Mouse (Mus musculus) C2C12 (cell line): ENCODE measurements at regions not wholly inside any gene's neighbourhood (a gene's known extent, or its start where the extent isn't known, plus 50 kb on each side); places are given as distances from the start of the nearest gene placed in this dataset.

Source experiments
- H3K27me3 ChIP-seq: one replicate; pipeline ENCODE4 v1.6.1; 2011; ENCODE audit not compliant: control insufficient read depth, insufficient read depth, insufficient read length
- H3K36me3 ChIP-seq: one replicate; pipeline ENCODE4 v1.6.1; 2011; ENCODE audit not compliant: control insufficient read depth, insufficient read depth
- H3K4me3 ChIP-seq: one replicate; pipeline ENCODE4 v1.5.1; 2011; ENCODE audit warnings: mild to moderate bottlenecking, control low read depth; ENCODE audit not compliant: poor library complexity, insufficient read depth, severe bottlenecking
- H3K79me2 ChIP-seq: one replicate; pipeline ENCODE4 v1.6.1; 2011; ENCODE audit not compliant: control insufficient read depth, insufficient read depth
- H3K79me3 ChIP-seq: one replicate; pipeline ENCODE4 v1.6.1; 2011; ENCODE audit warnings: low read depth, control low read depth
- H3ac ChIP-seq: one replicate; pipeline ENCODE3; 2011; ENCODE audit warnings: low read depth; ENCODE audit not compliant: control insufficient read depth, insufficient read length
- CEBPB ChIP-seq: IDR thresholded peaks from one replicate; pipeline ENCODE4 v1.6.1; 2011; ENCODE audit warnings: low read depth, mild to moderate bottlenecking, control low read depth, moderate library complexity
- CTCF ChIP-seq: IDR thresholded peaks from one replicate; pipeline ENCODE4 v1.5.1; 2011; ENCODE audit not compliant: control insufficient read depth, insufficient read depth, insufficient read length
- FOSL1 ChIP-seq: IDR thresholded peaks from one replicate; pipeline ENCODE4 v1.8.0; 2011; ENCODE audit warnings: mild to moderate bottlenecking, low read length; ENCODE audit not compliant: poor library complexity, insufficient read depth, severe bottlenecking
- MAX ChIP-seq: IDR thresholded peaks from one replicate; pipeline ENCODE4 v1.6.1; 2011; ENCODE audit warnings: mild to moderate bottlenecking, control low read depth
- MYOD1 ChIP-seq: IDR thresholded peaks from one replicate; pipeline ENCODE4 v1.6.1; 2011; ENCODE audit warnings: low read depth; ENCODE audit not compliant: control insufficient read depth, insufficient read length
- MYOG ChIP-seq: IDR thresholded peaks from one replicate; pipeline ENCODE4 v1.6.1; 2011; ENCODE audit not compliant: control insufficient read depth, insufficient read length; ENCODE audit errors: extremely low read depth
- USF1 ChIP-seq: IDR thresholded peaks from one replicate; pipeline ENCODE4 v1.6.1; 2011; ENCODE audit warnings: low read depth, mild to moderate bottlenecking, control low read depth, moderate library complexity

DNA sequence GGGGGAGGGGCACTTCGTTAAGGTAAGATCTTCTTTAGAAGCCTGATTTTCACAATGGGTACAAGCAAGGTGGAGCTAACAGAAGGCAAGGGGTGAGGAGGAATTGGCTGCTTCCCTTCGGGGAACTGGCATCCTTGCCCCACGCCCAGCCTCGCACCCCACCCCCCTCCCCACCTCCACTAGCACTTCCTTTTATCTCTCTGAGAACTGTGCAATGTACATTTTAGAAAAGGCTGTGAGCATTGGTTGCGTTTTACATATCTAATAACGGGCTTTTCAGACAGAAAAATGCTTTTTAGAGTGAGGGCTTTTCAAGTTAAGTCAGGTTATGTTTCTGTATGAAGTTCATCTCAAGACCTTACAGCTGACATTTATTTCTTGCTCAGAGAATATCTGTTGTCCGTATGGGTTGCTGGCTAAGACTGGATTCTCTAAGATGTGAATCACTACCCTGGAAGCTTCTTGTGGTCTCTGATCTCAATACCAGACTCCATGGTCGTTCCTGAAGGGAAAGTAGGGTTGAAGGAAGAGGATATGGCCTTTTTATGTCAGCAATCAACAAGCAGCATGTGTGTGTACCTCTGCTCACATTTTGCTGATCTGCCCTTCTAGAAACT lies 199.1 kb downstream of the Klf6 start:
- H3K36me3 ChIP-seq = no peaks in the 10 kb centered on the region
- H3K27me3 ChIP-seq = no peaks in the 10 kb centered on the region
- H3K79me3 ChIP-seq = no peaks in the 10 kb centered on the region
- no peak overlapping the region for H3ac ChIP-seq
- no peak for TF ChIP-seq MYOD1
- no peak for TF ChIP-seq MAX
- TF ChIP-seq CTCF = no peak
- TF ChIP-seq FOSL1 = no peak
- no peak for TF ChIP-seq USF1
- no peak for TF ChIP-seq CEBPB
- TF ChIP-seq MYOG = no peak
- no peaks in the 10 kb centered on the region for H3K79me2 ChIP-seq
- H3K4me3 ChIP-seq = no peak overlapping the region

DNA sequence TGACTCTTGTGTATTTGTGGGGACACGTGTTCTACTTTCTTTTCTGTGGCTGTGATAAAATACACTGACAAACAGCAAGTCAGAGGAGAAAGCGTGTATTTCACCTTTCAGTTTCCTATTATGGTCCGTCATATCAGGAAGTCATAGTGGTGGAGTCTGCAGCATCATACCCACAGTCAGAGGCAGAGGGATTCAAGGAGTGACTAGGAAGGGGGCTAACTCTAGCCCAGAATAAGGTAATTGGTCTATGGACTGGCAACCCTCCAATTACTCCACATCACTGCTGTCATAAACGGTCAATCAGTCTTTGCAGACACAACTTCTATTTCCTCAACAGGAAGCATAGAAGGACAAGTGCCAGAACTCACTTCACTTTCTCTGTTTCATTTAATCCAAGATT lies 201.0 kb downstream of the Klf6 start:
- no peaks in the 10 kb centered on the region for H3K27me3 ChIP-seq
- no peaks in the 10 kb centered on the region for H3K36me3 ChIP-seq
- H3K79me3 ChIP-seq = no peaks in the 10 kb centered on the region
- H3K79me2 ChIP-seq = no peaks in the 10 kb centered on the region
- no peak for TF ChIP-seq MYOD1
- no peak for TF ChIP-seq MAX
- TF ChIP-seq USF1 = no peak
- no peak for TF ChIP-seq FOSL1
- no peak for TF ChIP-seq CEBPB
- no peak for TF ChIP-seq CTCF
- TF ChIP-seq MYOG = no peak
- no peak overlapping the region for H3K4me3 ChIP-seq
- no peak overlapping the region for H3ac ChIP-seq

DNA sequence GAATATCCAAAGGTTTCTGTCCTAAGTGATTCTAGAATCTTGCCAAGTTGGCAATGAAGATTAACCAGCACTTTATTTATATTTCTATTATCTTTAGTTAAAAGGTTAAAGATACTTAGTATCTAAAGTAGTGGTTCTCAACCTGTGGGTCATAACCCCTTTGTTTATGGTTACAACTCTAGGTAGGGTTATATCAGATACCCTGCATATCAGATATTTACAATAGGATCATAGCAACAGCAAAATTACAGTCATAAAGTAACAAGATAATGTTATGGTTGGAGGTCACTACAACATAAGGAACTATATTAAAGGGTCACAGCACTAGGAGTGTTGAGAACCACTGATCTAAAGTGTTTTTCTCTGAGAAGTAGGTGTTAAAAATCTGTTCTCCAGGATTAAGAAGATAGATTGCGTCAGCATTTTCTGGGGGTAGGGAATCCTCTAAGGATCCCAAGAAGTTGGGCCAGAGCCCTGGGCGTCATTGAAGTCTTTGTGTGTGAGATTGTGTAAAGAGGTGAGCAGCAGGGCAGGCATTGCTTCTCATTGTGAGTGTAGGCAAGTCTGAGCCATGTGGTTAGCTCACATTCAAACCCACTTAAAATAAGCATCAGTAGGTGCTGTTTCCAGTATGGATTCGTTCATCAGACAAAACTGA lies 201.6 kb downstream of the Klf6 start:
- TF ChIP-seq FOSL1 = no peak
- TF ChIP-seq MYOG = no peak
- no peak for TF ChIP-seq MYOD1
- no peak for TF ChIP-seq CEBPB
- TF ChIP-seq CTCF = no peak
- TF ChIP-seq MAX = no peak
- TF ChIP-seq USF1 = no peak
- no peak overlapping the region for H3ac ChIP-seq
- H3K79me2 ChIP-seq = no peaks in the 10 kb centered on the region
- H3K36me3 ChIP-seq = no peaks in the 10 kb centered on the region
- no peaks in the 10 kb centered on the region for H3K27me3 ChIP-seq
- no peak overlapping the region for H3K4me3 ChIP-seq
- no peaks in the 10 kb centered on the region for H3K79me3 ChIP-seq

DNA sequence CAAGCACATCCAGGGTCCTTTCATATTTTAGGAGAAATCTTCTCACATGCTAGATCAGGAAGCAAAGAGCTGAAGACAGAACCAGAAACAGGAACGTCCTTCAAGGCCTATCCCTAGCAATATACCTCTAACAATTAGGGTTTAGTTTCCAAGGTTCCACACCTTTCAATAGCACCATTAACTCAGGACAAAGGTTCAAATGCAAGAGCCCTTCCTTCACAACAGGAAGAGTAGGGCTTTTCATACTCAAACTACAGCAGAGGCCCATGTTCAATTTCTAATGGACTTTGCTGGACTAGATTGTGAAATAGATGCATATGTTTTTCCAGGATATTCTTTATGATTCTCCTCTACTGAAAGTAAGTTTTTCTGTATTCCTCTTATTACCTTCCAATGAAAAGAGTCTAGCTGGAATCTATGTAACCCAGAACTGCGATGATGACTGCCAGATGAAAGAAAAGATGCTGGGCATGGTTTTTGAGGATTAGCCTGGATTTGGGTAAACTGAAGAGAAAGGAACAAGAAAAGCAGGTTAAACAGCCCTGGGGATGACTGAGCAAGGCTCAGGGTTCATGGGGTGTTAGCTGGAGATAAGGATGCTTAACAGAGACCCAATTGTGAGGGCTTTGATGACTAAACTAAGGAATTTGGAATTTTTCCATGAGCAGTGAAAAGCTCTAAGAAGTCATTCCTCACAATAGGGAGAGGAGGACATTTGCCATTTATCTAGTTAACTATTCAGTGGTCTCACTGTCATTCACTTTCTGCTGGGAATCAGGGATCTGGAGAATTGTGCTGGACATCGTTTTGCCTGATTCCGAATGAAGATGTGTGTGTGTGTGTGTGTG lies 215.9 kb downstream of the Klf6 start:
- Histone ChIP-seq H3K79me2 (no peaks in the 10 kb centered on the region), H3K79me3 (no peaks in the 10 kb centered on the region), H3K4me3 (no peak overlapping the region), H3ac (no peak overlapping the region), H3K36me3 (no peaks in the 10 kb centered on the region), H3K27me3 (no peaks in the 10 kb centered on the region)
- TF ChIP-seq USF1 (no peak), CTCF (no peak), FOSL1 (no peak), MYOG (no peak), MYOD1 (no peak), CEBPB (no peak), MAX (no peak)

DNA sequence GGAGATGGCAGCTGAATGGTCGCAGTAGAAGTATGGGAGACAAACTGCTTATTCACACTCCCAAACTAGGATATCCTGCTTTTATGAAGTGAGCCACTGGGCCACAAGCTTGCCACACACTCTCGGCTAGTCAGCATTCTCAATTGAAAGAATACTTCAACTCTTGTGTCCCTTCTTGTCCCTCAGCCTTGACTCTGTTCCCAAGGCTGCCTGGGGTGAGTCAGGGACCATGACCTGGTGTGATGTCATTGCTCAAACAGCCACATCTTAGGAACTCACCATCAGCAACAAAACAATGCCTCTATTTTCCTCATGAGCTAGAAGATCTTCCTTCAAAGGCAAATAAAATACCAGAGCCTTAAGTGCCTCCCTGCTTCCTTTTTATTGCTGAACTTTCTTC lies 224.6 kb downstream of the Klf6 start:
- Histone ChIP-seq H3K4me3 (no peak overlapping the region), H3K36me3 (no peaks in the 10 kb centered on the region), H3K79me2 (no peaks in the 10 kb centered on the region), H3K27me3 (no peaks in the 10 kb centered on the region), H3K79me3 (no peaks in the 10 kb centered on the region), H3ac (no peak overlapping the region)
- TF ChIP-seq USF1 = no peak
